Mouse (Mus musculus): ENCODE results near the gene D330045A20Rik.

DNA sequence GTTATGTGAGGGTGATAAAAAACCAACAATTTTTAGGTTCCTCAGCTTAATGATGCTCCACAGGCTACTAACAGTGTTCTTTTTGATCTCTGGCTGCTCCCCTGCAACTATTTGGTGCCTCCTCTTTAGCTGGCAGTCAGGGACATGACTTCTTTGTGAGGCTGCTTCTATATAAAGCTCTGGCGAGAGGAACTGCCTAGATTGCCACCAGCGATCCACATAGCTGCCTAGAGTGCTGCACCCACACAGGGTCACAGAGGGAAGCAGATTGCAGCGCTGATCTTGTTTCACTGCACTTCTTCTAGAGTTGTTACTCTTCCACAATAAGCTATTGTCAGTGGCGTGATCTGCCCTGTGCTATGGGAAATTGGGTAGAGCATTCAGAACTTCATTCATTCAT, 103.4 kb downstream of the D330045A20Rik start:
- TF ChIP-seq CTCF (IDR thresholded peaks at IDR 0.05) (no peak), EP300 (IDR thresholded peaks at IDR 0.05) (no peak)

Data from lung, postnatal 0 days (tissue).